Mouse (Mus musculus) neutrophil, adult 5-6 weeks (primary cell): Measurements from ENCODE around the gene Vmn2r13. TPM values are rescaled to one million over a fixed set of nuclear protein-coding genes. Genes with fewer than 3 reads are reported as not detected.
"Not testable (repeated sequence)": the region's sequence is repeated elsewhere in the genome, so short reads cannot be mapped to it uniquely, and the experiment has no call there.

Source experiments
- ATAC-seq: fragments of 151-379, 151-347 bp; 2 replicates; pipeline ENCODE4 v1.8.0; 2017; ENCODE audit warnings: mild to moderate bottlenecking, moderate TSS enrichment; ENCODE audit not compliant: insufficient number of reproducible peaks, poor library complexity, low FRiP score, severe bottlenecking; ENCODE audit errors: extremely low read depth
- total RNA-seq: library from RNA; stranded (forward); fragments of 200-1000 nt; gene quantifications from 2 replicates; pipeline ENCODE4 v1.2.3, GENCODE M21; 2017

Vmn2r13 gene
- total RNA-seq = 0.12 TPM in 1 of 2 replicates, not detected in the other

- not testable (repeated sequence) for ATAC-seq
Observed at GRCm38 (mm10) chr5:109192099-109192498, at the start of gene Vmn2r13. TSS of gene Vmn2r13 (minus strand) at chr5:109192199.

- ATAC-seq = no peak
Observed at GRCm38 (mm10) chr5:109224608-109225007, 32.6 kb upstream of the Vmn2r13 start, which contains the start of gene Vmn2r14. TSS of gene Vmn2r14 (minus strand) at chr5:109224708.

- ATAC-seq = not testable (repeated sequence)
Observed at GRCm38 (mm10) chr5:109166851-109167250, 25.1 kb downstream of the Vmn2r13 start.

- no peak for ATAC-seq
Observed at GRCm38 (mm10) chr5:109160121-109160520, 31.9 kb downstream of the Vmn2r13 start.

GRCm38 (mm10) chr5:109159576-109159975, 32.4 kb downstream of the Vmn2r13 start:
- ATAC-seq = not testable (repeated sequence)

GRCm38 (mm10) chr5:109158488-109159485, 33.2 kb downstream of the Vmn2r13 start:
- not testable (repeated sequence) for ATAC-seq

GRCm38 (mm10) chr5:109139546-109139945, 52.5 kb downstream of the Vmn2r13 start:
- ATAC-seq = no peak

- ATAC-seq = no peak
Observed at GRCm38 (mm10) chr5:109136731-109137130, 55.3 kb downstream of the Vmn2r13 start.

Other genes with a start within 250 kb of the Vmn2r13 start
- 0.12 TPM in 2 replicates for gene Vmn2r10, start 185.7 kb downstream of the Vmn2r13 start, total RNA-seq
- gene Vmn2r11, start 132.6 kb downstream of the Vmn2r13 start, total RNA-seq = not detected in 2 replicates
- gene Vmn2r12, start 94.2 kb downstream of the Vmn2r13 start, total RNA-seq = not detected in 2 replicates
- not detected in 2 replicates for gene Vmn2r14, start 32.5 kb upstream of the Vmn2r13 start, total RNA-seq
- not detected in 2 replicates for gene Vmn2r15, start 105.4 kb upstream of the Vmn2r13 start, total RNA-seq
- not detected in 2 replicates for gene Vmn2r16, start 138.0 kb upstream of the Vmn2r13 start, total RNA-seq
- gene Vmn2r17, start 227.5 kb upstream of the Vmn2r13 start, total RNA-seq = not detected in 2 replicates